Mouse (Mus musculus) right cerebral cortex, postnatal 36 days (tissue): ENCODE measurements around the gene Muc3.
"Not testable (repeated sequence)": the region's sequence is repeated elsewhere in the genome, so short reads cannot be mapped to it uniquely, and the experiment has no call there.

Experiments used
- DNase-seq, 2 experiments: peaks; one replicate each; pipeline ENCODE4 v3.0.0; 2022; ENCODE audit warnings: low spot score in 2 of 2, mixed read lengths in 1 of 2

Gene Muc3

DNA sequence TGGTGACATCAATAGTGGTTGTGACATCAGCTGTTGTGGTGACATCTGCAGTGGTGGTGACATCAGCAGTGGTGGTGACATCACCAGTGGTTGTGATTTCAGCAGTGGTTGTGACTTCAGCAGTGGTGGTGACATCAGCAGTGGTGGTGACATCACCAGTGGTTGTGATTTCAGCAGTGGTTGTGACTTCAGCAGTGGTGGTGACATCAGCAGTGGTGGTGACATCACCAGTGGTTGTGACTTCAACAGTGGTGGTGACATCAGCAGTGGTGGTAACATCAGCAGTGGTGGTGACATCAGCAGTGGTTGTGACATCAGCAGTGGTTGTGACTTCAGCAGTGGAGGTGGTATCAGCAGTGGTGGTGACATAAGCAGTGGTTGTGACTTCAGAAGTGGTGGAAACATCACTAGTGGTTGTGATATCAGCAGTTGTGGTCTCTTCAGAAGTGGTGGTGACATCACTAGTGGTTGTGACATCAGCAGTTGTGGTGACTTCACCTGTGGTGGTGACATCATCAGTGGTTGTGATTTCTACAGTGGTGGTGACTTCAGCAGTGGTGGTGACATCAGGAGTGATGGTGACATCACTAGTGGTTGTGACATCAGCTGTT is at the start of gene Muc3:
Gene Muc3 (minus strand): TSS at position 51 of the 611 bp plus-strand sequence.
- DNase-seq: not testable (repeated sequence)

DNA sequence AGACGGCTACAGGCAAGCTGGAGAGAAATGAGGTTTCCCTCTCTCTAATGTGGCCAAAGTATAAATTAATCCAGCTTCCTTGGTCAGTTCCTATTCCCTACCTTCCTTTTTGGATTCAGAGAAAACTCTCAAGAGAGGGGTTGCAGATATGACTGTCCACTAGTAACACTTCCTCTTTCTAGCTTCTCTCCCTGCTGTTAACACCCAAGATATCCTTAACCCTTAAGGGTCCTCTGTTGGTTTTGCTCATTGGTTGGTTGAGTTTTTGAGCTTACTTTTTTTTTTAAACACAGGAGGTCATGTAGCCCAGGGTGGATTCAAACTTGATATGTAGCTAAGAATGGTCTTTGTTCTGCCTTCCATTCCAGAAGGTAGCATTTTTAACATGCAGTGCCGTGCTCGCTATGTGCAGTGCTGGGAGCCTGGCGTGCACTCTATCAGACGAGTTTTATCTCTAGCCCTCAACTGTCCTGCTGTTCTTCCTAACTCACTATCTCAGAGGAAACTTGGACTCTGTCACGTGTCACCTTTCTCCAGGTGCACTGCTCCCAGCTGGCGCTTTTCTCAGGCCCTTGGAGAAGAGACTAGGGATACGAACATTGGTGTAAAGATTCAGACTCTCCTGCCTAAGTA is 45.5 kb upstream of the Muc3 start:
- DNase-seq: no peak

DNA sequence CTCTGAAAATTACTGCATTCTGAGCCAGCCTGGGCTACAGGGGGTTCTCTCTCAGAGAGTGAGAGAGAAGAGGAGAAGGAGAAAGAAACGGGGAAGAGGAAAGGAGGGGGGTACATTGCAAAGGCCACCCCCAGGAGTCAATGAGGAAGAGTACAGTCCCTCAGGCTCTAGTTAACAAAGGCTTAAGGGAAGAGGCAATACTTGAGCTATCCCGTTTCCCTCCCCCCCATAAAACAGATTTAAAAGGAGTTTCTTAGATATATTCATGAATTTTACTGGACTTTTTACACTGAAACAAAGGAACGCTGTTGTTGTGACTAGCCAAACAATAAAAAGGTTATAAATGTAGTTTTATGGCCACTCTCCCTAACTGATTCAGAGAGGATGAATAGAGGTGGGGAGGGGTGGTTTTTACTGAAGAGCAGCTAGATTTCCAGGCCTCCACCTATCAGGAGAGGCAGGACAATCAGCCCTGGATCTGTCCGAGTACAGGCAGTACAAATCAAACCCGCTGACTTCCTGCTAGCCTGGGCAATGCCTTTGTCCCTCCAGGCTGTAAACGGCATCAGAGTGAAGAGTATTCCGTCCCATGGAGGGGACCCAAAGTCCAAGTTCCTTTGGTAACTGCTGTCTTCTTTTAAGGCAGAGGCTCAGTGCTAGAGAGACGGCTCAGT is 44.3 kb upstream of the Muc3 start:
- DNase-seq: no peak

DNA sequence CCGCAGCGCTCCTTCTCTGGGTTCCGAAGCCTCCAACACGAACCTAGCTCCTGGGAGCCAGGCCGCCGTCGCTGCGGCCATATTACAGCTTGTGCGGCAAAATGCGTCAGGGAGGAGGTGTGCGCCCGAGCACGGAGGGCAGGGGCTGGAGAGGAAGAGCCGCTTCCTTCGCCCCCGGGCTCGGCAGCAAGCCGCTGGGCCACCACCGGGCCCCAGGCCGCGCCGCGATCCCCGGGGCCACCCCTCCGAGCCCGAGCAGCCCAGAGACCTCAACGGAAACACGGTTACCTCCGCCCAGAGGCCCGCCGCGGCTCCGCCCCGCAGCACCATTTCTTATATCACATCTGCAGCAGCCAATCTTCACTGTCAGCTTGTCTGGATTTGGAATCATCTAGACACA is 40.2 kb upstream of the Muc3 start:
- DNase-seq: no peak

DNA sequence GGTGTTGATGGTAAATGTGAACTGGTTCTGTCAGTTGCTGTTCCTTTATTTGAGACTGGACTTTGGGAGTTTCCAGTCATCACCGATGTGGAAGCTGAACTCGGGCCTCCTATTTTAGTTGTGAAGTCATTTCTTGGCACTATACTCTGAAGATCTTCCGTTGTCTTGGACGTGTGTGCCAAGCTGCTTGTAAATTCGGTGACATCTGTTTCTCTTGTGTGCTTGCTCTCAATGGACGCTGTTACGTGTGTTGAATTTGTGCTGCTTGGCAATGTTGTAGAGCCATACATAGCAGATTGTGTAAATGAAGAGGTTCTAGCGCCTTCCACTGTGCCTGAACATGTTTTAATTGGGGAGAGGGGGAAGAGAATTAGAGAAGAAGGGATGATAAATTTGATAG is 36.2 kb upstream of the Muc3 start:
- peak in 1 of 2 experiments; percentile 12 for DNase-seq

DNA sequence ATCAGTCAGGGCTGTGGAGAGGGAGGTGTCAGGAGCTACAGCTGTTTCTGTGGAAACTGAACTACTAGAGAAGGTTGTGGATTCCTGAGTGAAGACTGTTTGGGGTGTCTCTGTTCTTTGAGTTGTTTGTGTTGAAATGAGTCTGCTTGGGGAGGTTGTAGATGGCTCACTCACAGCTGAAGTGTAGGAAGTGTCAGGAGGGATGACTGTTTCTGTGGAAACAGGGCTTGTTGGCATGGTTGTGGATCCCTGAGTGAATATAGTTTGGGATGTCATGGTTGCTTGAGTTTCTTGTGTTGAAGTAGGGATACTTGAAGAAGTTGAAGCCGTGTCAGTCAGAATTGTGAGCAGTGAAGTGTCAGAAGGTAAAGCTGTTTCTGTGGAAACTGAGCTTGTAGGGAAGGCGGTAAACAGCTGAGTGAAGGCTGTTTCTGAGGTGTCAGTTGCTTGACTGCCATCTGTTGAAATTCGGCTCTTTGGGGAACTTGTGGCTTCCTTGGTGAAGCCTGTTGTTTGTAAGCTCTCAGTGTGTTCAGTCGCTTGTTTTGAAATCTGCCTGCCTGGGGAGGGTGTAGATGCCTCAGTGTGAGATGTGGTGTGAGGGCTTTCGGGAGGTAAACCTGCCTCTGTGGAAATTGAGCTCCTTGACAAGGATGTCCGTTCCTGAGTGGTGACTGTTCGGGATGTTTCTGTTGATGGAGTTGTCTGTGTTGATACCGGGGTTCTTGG is 30.7 kb upstream of the Muc3 start:
- DNase-seq: peak in 1 of 2 experiments; percentile 14

DNA sequence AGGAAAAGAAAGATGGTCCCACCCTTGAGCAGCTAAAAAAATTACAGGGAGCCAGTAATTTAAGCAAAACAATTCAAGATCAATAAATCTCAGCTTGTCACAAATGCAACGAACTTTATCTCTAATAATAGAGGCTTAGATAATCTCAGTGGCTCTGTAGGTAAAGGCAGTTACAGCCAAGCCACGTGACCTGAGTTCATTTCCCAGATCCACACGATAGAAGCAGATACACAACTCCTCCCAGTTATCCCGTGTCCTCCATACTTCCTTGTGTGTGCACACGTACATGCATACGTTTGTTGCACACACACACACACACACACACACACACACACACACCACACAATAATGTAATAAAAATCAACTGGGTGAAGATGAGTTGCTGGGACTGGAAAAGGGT is 24.8 kb upstream of the Muc3 start:
- DNase-seq: no peak

DNA sequence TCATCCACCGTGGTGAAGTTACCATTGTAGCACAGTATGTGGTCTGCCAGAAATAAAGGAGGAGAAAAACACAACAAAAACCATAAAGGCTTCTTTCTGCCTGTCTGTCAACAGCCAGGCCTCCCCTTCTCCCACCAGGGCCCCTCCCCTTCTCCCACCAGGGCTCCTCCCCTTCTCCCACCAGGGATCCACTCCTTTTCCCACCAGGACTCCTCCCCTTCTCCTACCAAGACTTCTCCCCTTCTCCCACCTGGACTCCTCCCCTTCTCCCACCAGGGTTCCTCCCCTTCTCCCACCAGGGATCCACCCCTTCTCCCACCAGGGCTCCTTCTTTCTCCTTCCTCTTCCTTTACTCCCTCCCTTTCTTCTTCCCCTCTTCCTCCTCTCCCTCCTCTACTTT is 23.5 kb upstream of the Muc3 start:
- DNase-seq: no peak

DNA sequence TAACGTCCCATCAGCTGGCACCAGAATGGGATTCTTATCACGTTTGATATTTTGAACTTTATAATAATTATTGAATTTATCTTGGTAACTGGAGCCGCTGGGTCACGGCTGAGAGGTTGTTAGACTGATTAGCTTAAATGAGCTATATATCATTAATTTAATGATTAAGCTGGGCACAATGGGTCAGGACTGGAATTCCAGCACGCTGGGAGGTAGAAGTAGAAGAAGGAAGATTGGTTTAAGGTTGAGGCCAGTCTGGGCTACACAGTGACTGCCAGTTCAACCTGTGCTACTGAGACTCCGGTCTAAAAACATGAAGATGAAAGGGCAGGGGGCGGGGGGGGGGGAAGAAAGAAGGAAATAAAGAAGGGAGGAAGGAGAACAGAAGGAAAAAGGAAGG is 22.4 kb upstream of the Muc3 start:
- no peak for DNase-seq

DNA sequence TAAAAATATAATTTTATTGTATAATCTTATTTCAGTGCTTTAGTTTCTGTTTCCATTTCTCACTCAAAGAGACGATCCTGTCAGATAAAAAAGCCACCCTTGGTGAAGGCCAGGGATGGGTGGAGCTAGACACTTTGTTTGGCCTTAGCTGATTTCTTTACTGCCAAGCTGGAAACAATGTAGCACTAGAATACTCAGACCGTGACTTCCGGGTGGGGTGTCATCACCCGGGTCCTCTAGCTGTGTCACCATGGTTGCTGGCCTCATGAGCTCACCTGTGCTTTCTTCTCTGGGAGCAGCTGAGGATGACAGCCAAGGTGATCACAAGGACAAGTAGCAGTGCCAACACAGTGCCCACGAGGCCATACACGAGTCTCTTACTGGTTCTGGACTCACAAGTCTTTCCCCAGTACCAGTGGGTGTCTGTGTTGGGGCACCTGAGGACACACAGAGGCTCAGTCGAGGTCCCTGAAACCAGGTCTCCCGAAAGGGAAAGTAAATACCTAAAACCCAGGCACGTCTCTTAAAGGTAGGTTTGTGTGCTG is 21.8 kb upstream of the Muc3 start:
- DNase-seq: no peak

DNA sequence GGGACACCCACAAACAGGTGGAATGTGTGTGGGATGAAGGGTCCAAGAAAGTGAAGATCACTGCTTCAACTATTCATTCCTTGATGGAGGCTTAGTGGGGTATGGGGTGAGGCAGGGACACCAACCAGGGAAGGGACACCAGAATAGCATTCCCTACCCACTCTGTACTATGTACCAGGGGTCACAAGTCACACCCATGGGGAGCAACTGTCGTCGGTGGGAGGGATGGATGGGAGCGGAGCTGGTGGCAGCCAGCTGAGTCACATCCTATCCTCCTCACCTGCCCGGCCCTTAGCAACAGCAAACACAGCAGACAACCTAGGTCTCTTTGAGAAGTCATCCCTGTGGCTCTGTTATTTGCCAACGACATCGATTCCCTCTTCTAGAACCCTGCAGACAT is 18.4 kb upstream of the Muc3 start:
- no peak for DNase-seq

DNA sequence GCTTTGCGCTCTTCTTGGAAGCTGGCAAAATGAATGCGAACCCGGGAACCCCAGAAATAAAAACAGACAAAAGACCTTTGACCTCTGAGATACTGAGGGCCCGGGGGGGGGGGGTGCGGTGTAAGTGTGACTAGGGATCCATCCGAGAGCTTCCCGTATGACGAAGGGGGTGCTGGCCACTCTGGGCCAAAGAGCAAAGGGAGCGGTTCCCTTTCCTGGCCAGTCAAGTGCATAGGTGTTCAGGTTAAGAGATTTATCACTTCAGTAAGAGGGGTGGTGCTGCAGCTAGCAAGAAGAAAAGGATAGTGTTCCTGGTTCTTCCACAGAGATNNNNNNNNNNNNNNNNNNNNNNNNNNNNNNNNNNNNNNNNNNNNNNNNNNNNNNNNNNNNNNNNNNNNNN is 16.9 kb upstream of the Muc3 start:
- DNase-seq: no peak

DNA sequence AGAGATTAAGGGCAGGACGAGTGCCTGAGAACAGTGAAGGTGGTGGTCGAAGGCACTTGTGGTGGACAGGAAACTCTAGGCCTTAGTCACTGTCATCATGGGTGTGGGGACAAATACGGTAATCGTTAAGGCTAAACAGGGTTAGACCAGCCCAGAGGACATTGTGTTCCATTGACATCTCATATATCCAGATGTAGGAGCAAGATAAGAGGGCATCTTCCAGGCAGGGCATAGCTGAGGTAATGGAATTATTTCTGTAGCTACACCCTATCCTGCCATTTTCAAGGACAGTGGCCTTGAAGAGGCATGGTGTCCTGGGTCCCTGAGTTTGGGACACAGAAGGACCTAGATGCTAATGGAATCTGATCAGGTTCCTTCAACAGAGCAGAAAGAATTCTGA is 12.7 kb upstream of the Muc3 start:
- no peak for DNase-seq

DNA sequence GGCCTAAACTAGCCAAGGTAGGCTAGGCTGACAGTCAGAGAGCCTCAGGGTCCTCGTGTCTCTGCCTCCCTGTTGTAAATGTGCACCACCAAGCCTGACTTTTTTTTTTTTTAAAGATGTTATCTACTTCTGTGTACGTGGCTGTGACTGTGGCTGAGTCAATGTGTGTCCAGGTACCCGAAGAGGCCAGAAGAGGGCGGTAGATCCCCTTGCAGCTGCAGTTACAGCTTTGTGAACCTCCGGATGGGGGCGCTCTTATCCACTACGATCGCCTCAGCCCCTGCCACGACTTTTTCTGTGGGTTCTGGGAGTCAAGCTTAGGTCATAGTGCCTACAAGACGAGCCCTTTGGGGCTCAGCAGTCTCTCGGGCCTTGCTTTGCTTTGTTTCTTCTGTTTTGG is 10.3 kb upstream of the Muc3 start:
- no peak for DNase-seq

DNA sequence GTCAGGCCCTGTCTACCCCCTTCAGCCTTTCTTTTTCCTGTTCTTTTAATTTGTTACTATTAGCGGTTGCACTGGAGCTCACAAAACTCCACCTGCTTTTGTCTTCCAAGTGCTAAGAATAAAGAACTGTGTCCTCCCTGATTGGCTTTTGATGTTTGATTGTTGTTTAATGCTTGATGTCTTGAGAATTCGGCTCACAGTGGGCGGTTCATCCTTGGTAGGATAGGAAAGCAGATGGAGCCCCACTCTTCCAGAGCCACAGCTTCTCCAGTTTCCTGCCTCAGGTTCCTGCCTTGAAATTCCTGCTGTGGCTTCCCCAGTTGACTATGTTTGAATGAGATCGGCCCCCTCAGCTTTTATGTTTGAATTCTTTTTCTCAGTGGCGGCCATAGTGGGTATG is 4.2 kb upstream of the Muc3 start:
- DNase-seq: no peak

DNA sequence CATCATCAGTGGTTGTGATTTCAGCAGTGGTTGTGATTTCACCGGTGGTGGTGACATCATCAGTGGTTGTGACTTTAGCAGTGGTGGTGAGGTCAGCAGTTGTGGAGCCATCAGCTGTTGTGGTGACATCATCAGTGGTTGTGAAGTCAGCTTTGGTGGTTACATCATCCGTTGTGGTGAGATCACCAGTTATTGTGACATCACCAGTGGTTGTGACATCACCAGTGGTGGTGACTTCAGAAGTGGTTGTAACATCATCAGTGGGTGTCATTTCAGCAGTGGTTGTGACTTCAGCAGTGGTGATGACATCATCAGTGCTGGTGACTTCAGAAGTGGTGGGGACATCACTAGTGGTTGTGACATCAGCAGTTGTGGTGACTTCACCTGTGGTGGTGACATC is 3.5 kb upstream of the Muc3 start:
- no peak for DNase-seq

DNA sequence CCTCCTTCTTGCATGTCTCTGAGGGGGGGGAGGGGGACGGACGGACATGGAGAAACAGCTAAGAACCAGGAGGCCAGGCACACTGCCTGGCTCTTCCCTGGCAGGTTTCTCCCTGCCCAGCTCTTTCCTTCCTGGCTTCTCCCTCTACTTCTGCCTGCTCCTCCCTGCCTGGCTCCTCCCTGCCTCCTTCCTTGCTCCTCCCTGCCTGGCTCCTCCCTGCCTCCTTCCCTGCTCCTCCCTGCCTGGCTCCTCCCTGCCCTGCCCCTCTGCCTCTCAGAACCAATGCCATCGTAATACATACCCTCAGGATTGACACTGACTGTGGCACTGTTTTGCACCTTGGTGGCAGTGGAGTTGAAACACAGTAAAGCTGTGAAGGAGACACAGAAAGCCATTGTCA is 8.3 kb downstream of the Muc3 start:
- no peak for DNase-seq

DNA sequence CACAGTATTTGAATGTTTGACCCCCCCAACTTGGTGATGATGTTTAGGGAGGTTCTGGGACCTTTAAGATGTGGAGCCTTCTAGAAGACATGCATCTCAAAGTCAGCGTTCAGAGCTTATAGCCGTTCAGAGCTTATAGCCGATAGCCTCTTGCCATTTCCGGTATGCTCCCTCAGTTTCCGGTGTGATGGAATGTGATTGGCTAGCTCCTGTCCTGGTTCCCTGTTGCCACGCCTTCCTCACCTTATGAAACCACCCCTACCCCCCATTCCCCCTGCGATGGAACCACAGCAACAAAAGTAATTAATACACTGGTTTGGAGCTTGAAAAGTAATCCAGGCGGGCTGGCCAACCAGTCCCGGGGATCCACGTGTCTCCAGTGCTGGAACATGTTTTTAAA is 10.1 kb downstream of the Muc3 start:
- DNase-seq: no peak

DNA sequence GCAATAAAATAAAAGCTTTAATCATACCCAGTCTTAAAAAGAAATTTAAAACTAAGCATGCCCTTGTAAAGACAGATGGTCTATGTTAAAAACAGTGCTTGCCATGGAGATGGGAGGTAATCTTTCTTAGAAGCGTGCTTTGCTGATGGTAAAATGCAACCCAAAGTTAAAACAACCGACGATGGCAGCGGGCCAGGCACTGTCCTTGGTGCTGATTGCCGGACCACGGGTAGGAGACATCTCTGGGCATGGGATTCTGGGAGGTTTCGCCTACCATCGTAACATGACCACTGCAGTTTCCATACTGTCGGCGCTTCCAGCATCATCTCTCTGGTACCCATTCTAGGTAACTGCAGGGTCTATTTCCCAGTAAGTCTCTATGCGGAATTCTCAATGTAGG is 14.2 kb downstream of the Muc3 start:
- DNase-seq: no peak

DNA sequence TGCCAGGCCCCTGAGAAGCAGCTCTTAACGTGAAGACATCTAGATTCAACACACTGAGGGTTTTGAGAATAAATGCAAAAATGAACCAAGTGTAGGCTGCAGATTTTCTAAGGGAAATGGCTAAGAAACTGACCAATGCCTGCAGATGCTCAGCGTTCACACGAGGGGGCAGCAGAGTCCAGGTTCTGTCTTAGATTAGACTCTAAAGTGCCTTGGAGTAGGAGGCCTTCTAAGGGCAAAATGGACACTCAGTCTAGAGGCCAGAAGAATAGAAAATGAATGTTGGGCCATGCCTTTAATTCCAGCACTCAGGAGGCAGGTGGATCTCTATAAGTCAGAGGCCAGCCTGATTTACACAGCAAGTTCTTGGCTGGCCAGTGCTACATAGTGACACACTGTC is 17.6 kb downstream of the Muc3 start:
- no peak for DNase-seq

DNA sequence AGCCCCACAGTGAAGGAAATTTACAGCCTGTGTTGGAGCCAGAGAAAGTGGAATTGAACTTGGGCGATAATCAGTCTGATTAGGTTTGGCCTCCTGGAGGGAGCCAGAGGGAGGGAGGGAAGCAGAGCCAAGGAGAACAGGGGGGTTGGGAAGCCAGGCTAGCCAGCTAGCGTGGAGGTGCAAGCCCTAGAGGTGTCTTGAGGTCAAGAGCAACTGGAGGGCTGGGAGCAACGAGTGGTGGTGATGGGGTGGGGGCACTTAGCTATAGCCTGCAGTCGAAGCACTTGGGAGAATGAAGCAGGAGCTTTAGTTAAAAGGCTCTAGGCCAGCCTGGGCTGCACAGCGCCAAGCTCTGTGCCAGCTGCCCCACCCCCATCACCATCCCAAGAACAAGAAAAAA is 19.8 kb downstream of the Muc3 start:
- no peak for DNase-seq

DNA sequence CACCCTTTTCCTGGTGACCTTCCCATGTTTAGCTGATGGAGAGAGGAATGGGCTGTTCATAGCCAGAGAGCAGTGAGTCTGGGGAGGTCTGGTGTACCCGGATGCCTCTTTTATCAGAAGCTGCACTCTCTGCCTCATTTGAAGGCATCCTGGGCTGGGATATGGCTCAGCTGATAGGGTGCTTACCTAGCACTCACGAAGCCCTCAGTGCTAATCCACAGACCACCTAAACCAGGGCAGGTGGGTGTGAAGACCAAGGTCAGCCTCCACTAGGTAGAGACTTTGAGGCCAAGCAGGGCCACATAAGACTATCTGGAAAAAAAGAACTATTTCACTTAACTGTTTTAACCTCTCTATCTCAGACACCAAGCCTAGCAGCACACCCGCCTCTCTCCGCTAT is 25.6 kb downstream of the Muc3 start:
- no peak for DNase-seq
